Mouse (Mus musculus) granulocyte monocyte progenitor cell, adult 5-6 weeks (primary cell): Measurements from ENCODE around the gene Rassf7. TPM values are rescaled to one million over a fixed set of nuclear protein-coding genes. Genes with fewer than 3 reads are reported as not detected.

Source experiments
- total RNA-seq, 2 experiments: library from RNA; stranded (forward) in 1 of 2; stranded (reverse) in 1 of 2; fragments of 200-712, 200-1000 nt in 1 of 2; fragments of >200 nt in 1 of 2; fragmentation: Nextera tagmentation in 1 of 2; gene quantifications; 2 replicates each; pipeline ENCODE4 v1.2.3; 2014 to 2017

Rassf7 gene
- total RNA-seq, 2 experiments from 2014 or later, result 2.0 to 3.1 TPM

Other genes with a start within 250 kb of the Rassf7 start
- 79.9 and 149 TPM in 2 replicates for gene Ifitm1, start 248.6 kb upstream of the Rassf7 start, total RNA-seq (2014; fragmentation: Nextera tagmentation)
- gene Ifitm1, start 248.6 kb upstream of the Rassf7 start, total RNA-seq (2017), result 18.5 and 25.3 TPM in 2 replicates
- 146 and 224 TPM in 2 replicates for gene Ifitm3, start 205.1 kb upstream of the Rassf7 start, total RNA-seq (2014; fragmentation: Nextera tagmentation)
- 55.6 and 69.2 TPM in 2 replicates for gene Ifitm3, start 205.1 kb upstream of the Rassf7 start, total RNA-seq (2017)
- 17.9 and 48.1 TPM in 2 replicates for gene Ifitm6, start 197.9 kb upstream of the Rassf7 start, total RNA-seq (2014; fragmentation: Nextera tagmentation)
- 22.5 and 42.5 TPM in 2 replicates for gene Ifitm6, start 197.9 kb upstream of the Rassf7 start, total RNA-seq (2017)
- not detected in 2 replicates for gene Gm17387, start 186.7 kb upstream of the Rassf7 start, total RNA-seq (2014; fragmentation: Nextera tagmentation)
- not detected in 2 replicates for gene Gm17387, start 186.7 kb upstream of the Rassf7 start, total RNA-seq (2017)
- gene B4galnt4, start 154.8 kb upstream of the Rassf7 start, total RNA-seq (2014; fragmentation: Nextera tagmentation), result 0.60 and 3.6 TPM in 2 replicates
- gene B4galnt4, start 154.8 kb upstream of the Rassf7 start, total RNA-seq (2017), result 0.26 TPM in 1 of 2 replicates, not detected in the other
- 1.4 and 2.2 TPM in 2 replicates for gene Pkp3, start 137.6 kb upstream of the Rassf7 start, total RNA-seq (2014; fragmentation: Nextera tagmentation)
- gene Pkp3, start 137.6 kb upstream of the Rassf7 start, total RNA-seq (2017), result 0.52 and 2.7 TPM in 2 replicates
- gene Sigirr, start 115.3 kb upstream of the Rassf7 start, total RNA-seq (2014; fragmentation: Nextera tagmentation), result 16.9 and 30.9 TPM in 2 replicates
- gene Sigirr, start 115.3 kb upstream of the Rassf7 start, total RNA-seq (2017), result 16.6 and 20.2 TPM in 2 replicates
- not detected in 2 replicates for gene Ano9, start 98.1 kb upstream of the Rassf7 start, total RNA-seq (2014; fragmentation: Nextera tagmentation)
- not detected in 2 replicates for gene Ano9, start 98.1 kb upstream of the Rassf7 start, total RNA-seq (2017)
- gene Ptdss2, start 93.5 kb upstream of the Rassf7 start, total RNA-seq (2014; fragmentation: Nextera tagmentation), result 14.0 and 17.5 TPM in 2 replicates
- 4.2 and 7.1 TPM in 2 replicates for gene Ptdss2, start 93.5 kb upstream of the Rassf7 start, total RNA-seq (2017)
- 79.1 and 109 TPM in 2 replicates for gene Rnh1, start 43.0 kb upstream of the Rassf7 start, total RNA-seq (2014; fragmentation: Nextera tagmentation)
- 45.2 and 47.7 TPM in 2 replicates for gene Rnh1, start 43.0 kb upstream of the Rassf7 start, total RNA-seq (2017)
- 57.4 and 69.3 TPM in 2 replicates for gene Hras, start 21.9 kb upstream of the Rassf7 start, total RNA-seq (2014; fragmentation: Nextera tagmentation)
- 24.9 and 28.8 TPM in 2 replicates for gene Hras, start 21.9 kb upstream of the Rassf7 start, total RNA-seq (2017)
- gene Lrrc56, start 21.7 kb upstream of the Rassf7 start, total RNA-seq (2014; fragmentation: Nextera tagmentation), result 1.4 and 2.4 TPM in 2 replicates
- gene Lrrc56, start 21.7 kb upstream of the Rassf7 start, total RNA-seq (2017), result 0.52 and 0.62 TPM in 2 replicates
- 2.2 TPM in 1 of 2 replicates, not detected in the other for gene Lmntd2, start 1.8 kb upstream of the Rassf7 start, total RNA-seq (2014; fragmentation: Nextera tagmentation)
- gene Lmntd2, start 1.8 kb upstream of the Rassf7 start, total RNA-seq (2017), result 0.34 TPM in 1 of 2 replicates, not detected in the other
- 70.9 and 75.4 TPM in 2 replicates for gene Phrf1, start 12.9 kb downstream of the Rassf7 start, total RNA-seq (2014; fragmentation: Nextera tagmentation)
- gene Phrf1, start 12.9 kb downstream of the Rassf7 start, total RNA-seq (2017), result 51.7 and 57.7 TPM in 2 replicates
- 0.38 and 1.3 TPM in 2 replicates for gene Irf7, start 50.6 kb downstream of the Rassf7 start, total RNA-seq (2014; fragmentation: Nextera tagmentation)
- gene Irf7, start 50.6 kb downstream of the Rassf7 start, total RNA-seq (2017), result 2.1 and 2.7 TPM in 2 replicates
- not detected in 2 replicates for gene Cdhr5, start 60.9 kb downstream of the Rassf7 start, total RNA-seq (2014; fragmentation: Nextera tagmentation)
- not detected in 2 replicates for gene Cdhr5, start 60.9 kb downstream of the Rassf7 start, total RNA-seq (2017)
- gene Sct, start 63.3 kb downstream of the Rassf7 start, total RNA-seq (2014; fragmentation: Nextera tagmentation), result not detected in 2 replicates
- gene Sct, start 63.3 kb downstream of the Rassf7 start, total RNA-seq (2017), result not detected in 2 replicates
- gene Drd4, start 76.1 kb downstream of the Rassf7 start, total RNA-seq (2014; fragmentation: Nextera tagmentation), result not detected in 2 replicates
- not detected in 2 replicates for gene Drd4, start 76.1 kb downstream of the Rassf7 start, total RNA-seq (2017)
- gene Deaf1, start 111.8 kb downstream of the Rassf7 start, total RNA-seq (2014; fragmentation: Nextera tagmentation), result 43.3 and 52.4 TPM in 2 replicates
- 6.3 and 21.4 TPM in 2 replicates for gene Deaf1, start 111.8 kb downstream of the Rassf7 start, total RNA-seq (2017)
- gene Tmem80, start 111.9 kb downstream of the Rassf7 start, total RNA-seq (2014; fragmentation: Nextera tagmentation), result 6.0 and 13.2 TPM in 2 replicates
- gene Tmem80, start 111.9 kb downstream of the Rassf7 start, total RNA-seq (2017), result 4.5 and 8.7 TPM in 2 replicates
- gene Eps8l2, start 123.0 kb downstream of the Rassf7 start, total RNA-seq (2014; fragmentation: Nextera tagmentation), result 0.11 TPM in 1 of 2 replicates, not detected in the other
- gene Eps8l2, start 123.0 kb downstream of the Rassf7 start, total RNA-seq (2017), result not detected in 2 replicates
- gene Taldo1, start 176.3 kb downstream of the Rassf7 start, total RNA-seq (2014; fragmentation: Nextera tagmentation), result 289 and 344 TPM in 2 replicates
- 559 and 668 TPM in 2 replicates for gene Taldo1, start 176.3 kb downstream of the Rassf7 start, total RNA-seq (2017)
- gene Gatd1, start 198.3 kb downstream of the Rassf7 start, total RNA-seq (2014; fragmentation: Nextera tagmentation), result 19.7 and 41.9 TPM in 2 replicates
- gene Gatd1, start 198.3 kb downstream of the Rassf7 start, total RNA-seq (2017), result 10.8 and 15.6 TPM in 2 replicates
- gene Cend1, start 213.6 kb downstream of the Rassf7 start, total RNA-seq (2014; fragmentation: Nextera tagmentation), result not detected in 2 replicates
- gene Cend1, start 213.6 kb downstream of the Rassf7 start, total RNA-seq (2017), result not detected in 2 replicates
- 18.8 and 36.2 TPM in 2 replicates for gene Slc25a22, start 222.0 kb downstream of the Rassf7 start, total RNA-seq (2014; fragmentation: Nextera tagmentation)
- gene Slc25a22, start 222.0 kb downstream of the Rassf7 start, total RNA-seq (2017), result 4.3 and 4.9 TPM in 2 replicates
- 33.2 and 45.1 TPM in 2 replicates for gene Pidd1, start 228.2 kb downstream of the Rassf7 start, total RNA-seq (2014; fragmentation: Nextera tagmentation)
- 10.5 and 16.4 TPM in 2 replicates for gene Pidd1, start 228.2 kb downstream of the Rassf7 start, total RNA-seq (2017)
- 2,601 and 5,139 TPM in 2 replicates for gene Rplp2, start 231.5 kb downstream of the Rassf7 start, total RNA-seq (2014; fragmentation: Nextera tagmentation)
- gene Rplp2, start 231.5 kb downstream of the Rassf7 start, total RNA-seq (2017), result 2,496 and 4,245 TPM in 2 replicates
- 93.9 and 97.0 TPM in 2 replicates for gene Pnpla2, start 239.3 kb downstream of the Rassf7 start, total RNA-seq (2014; fragmentation: Nextera tagmentation)
- gene Pnpla2, start 239.3 kb downstream of the Rassf7 start, total RNA-seq (2017), result 19.0 and 35.1 TPM in 2 replicates
- 15.8 and 21.3 TPM in 2 replicates for gene Cracr2b, start 245.2 kb downstream of the Rassf7 start, total RNA-seq (2014; fragmentation: Nextera tagmentation)
- 14.9 and 15.8 TPM in 2 replicates for gene Cracr2b, start 245.2 kb downstream of the Rassf7 start, total RNA-seq (2017)